Mouse (Mus musculus): ENCODE measurements around the gene Adh6a. TPM values are rescaled to one million over a fixed set of nuclear protein-coding genes. Genes with fewer than 3 reads are reported as not detected.

The Adh6a gene
- not detected in 2 replicates for polyA plus RNA-seq (2012; ENCODE audit: insufficient read depth, low replicate concordance)

GRCm38 (mm10) chr3:138312965-138313364 is at the start of gene Adh6a:
TSS of gene Adh6a (plus strand) at chr3:138313286.
- Histone ChIP-seq H3K27me3 (replicated peaks) (no peaks in the 10 kb centered on the region), H3K4me1 (no peaks in the 10 kb centered on the region), H3K36me3 (replicated peaks; ENCODE audit: low read length) (no peaks in the 10 kb centered on the region), H3K4me3 (replicated peaks) (no peak within 1 kb of the TSS), H3K9me3 (0 out of 2 replicates have a peak, but pooled peaks cover 2% of the 10 kb centered on the region)
- no peak for TF ChIP-seq GATA1 (IDR thresholded peaks at IDR 0.05; ENCODE audit: borderline replicate concordance, low read length)
- TF ChIP-seq FLI1 (IDR thresholded peaks at IDR 0.05; ENCODE audit: low read length) = no peak

GRCm38 (mm10) chr3:138264648-138265047 is 48.4 kb upstream of the Adh6a start:
- Histone ChIP-seq H3K4me3 (replicated peaks) (no peak overlapping the region), H3K36me3 (replicated peaks; ENCODE audit: low read length) (no peaks in the 10 kb centered on the region), H3K9me3 (no peaks in the 10 kb centered on the region), H3K27me3 (replicated peaks) (no peaks in the 10 kb centered on the region), H3K4me1 (no peaks in the 10 kb centered on the region)
- no peak for TF ChIP-seq FLI1 (IDR thresholded peaks at IDR 0.05; ENCODE audit: low read length)
- no peak for TF ChIP-seq GATA1 (IDR thresholded peaks at IDR 0.05; ENCODE audit: borderline replicate concordance, low read length)

- Histone ChIP-seq H3K9me3 (no peaks in the 10 kb centered on the region), H3K4me1 (no peaks in the 10 kb centered on the region), H3K4me3 (replicated peaks) (no peak overlapping the region), H3K27me3 (replicated peaks) (no peaks in the 10 kb centered on the region), H3K36me3 (replicated peaks; ENCODE audit: low read length) (no peaks in the 10 kb centered on the region)
- no peak for TF ChIP-seq FLI1 (IDR thresholded peaks at IDR 0.05; ENCODE audit: low read length)
- TF ChIP-seq GATA1 (IDR thresholded peaks at IDR 0.05; ENCODE audit: borderline replicate concordance, low read length) = no peak
These were observed 42.6 kb upstream of the Adh6a start for GRCm38 (mm10) chr3:138270507-138270906.

- Histone ChIP-seq H3K27me3 (replicated peaks) (no peaks in the 10 kb centered on the region), H3K9me3 (no peaks in the 10 kb centered on the region), H3K36me3 (replicated peaks; ENCODE audit: low read length) (no peaks in the 10 kb centered on the region), H3K4me3 (replicated peaks) (no peak overlapping the region), H3K4me1 (no peaks in the 10 kb centered on the region)
- TF ChIP-seq FLI1 (IDR thresholded peaks at IDR 0.05; ENCODE audit: low read length) (no peak), GATA1 (IDR thresholded peaks at IDR 0.05; ENCODE audit: borderline replicate concordance, low read length) (no peak)
These were observed 41.8 kb upstream of the Adh6a start for GRCm38 (mm10) chr3:138271297-138271696.

- Histone ChIP-seq H3K27me3 (replicated peaks) (no peaks in the 10 kb centered on the region), H3K4me3 (replicated peaks) (no peak overlapping the region), H3K9me3 (no peaks in the 10 kb centered on the region), H3K36me3 (replicated peaks; ENCODE audit: low read length) (no peaks in the 10 kb centered on the region), H3K4me1 (no peaks in the 10 kb centered on the region)
- no peak for TF ChIP-seq FLI1 (IDR thresholded peaks at IDR 0.05; ENCODE audit: low read length)
- TF ChIP-seq GATA1 (IDR thresholded peaks at IDR 0.05; ENCODE audit: borderline replicate concordance, low read length) = no peak
These were observed 40.0 kb upstream of the Adh6a start for GRCm38 (mm10) chr3:138273080-138273479.

- no peaks in the 10 kb centered on the region for H3K27me3 ChIP-seq (replicated peaks)
- H3K4me3 ChIP-seq (replicated peaks) = no peak overlapping the region
- no peaks in the 10 kb centered on the region for H3K9me3 ChIP-seq
- H3K36me3 ChIP-seq (replicated peaks; ENCODE audit: low read length) = no peaks in the 10 kb centered on the region
- TF ChIP-seq GATA1 (IDR thresholded peaks at IDR 0.05; ENCODE audit: borderline replicate concordance, low read length) (no peak), FLI1 (IDR thresholded peaks at IDR 0.05; ENCODE audit: low read length) (no peak)
- H3K4me1 ChIP-seq = no peaks in the 10 kb centered on the region
These were observed 38.0 kb upstream of the Adh6a start for GRCm38 (mm10) chr3:138275100-138275499.

- no peak for TF ChIP-seq GATA1 (IDR thresholded peaks at IDR 0.05; ENCODE audit: borderline replicate concordance, low read length)
- TF ChIP-seq FLI1 (IDR thresholded peaks at IDR 0.05; ENCODE audit: low read length) = no peak
- H3K4me1 ChIP-seq = no peaks in the 10 kb centered on the region
- H3K4me3 ChIP-seq (replicated peaks) = no peak overlapping the region
- no peaks in the 10 kb centered on the region for H3K36me3 ChIP-seq (replicated peaks; ENCODE audit: low read length)
- 0 out of 2 replicates have a peak, but pooled peaks cover 4% of the 10 kb centered on the region for H3K9me3 ChIP-seq
- H3K27me3 ChIP-seq (replicated peaks) = peaks cover 3% of the 10 kb centered on the region
These were observed 30.5 kb upstream of the Adh6a start for GRCm38 (mm10) chr3:138282556-138282955.

GRCm38 (mm10) chr3:138283831-138284230 is 29.3 kb upstream of the Adh6a start:
- 0 out of 2 replicates have a peak, but pooled peaks cover 4% of the 10 kb centered on the region for H3K9me3 ChIP-seq
- TF ChIP-seq FLI1 (IDR thresholded peaks at IDR 0.05; ENCODE audit: low read length) (no peak), GATA1 (IDR thresholded peaks at IDR 0.05; ENCODE audit: borderline replicate concordance, low read length) (no peak)
- peaks cover 3% of the 10 kb centered on the region for H3K27me3 ChIP-seq (replicated peaks)
- no peaks in the 10 kb centered on the region for H3K4me1 ChIP-seq
- no peaks in the 10 kb centered on the region for H3K36me3 ChIP-seq (replicated peaks; ENCODE audit: low read length)
- no peak overlapping the region for H3K4me3 ChIP-seq (replicated peaks)

- H3K9me3 ChIP-seq = 0 out of 2 replicates have a peak, but pooled peaks cover 4% of the 10 kb centered on the region
- peaks cover 3% of the 10 kb centered on the region for H3K27me3 ChIP-seq (replicated peaks)
- no peak overlapping the region for H3K4me3 ChIP-seq (replicated peaks)
- H3K36me3 ChIP-seq (replicated peaks; ENCODE audit: low read length) = no peaks in the 10 kb centered on the region
- no peaks in the 10 kb centered on the region for H3K4me1 ChIP-seq
- TF ChIP-seq GATA1 (IDR thresholded peaks at IDR 0.05; ENCODE audit: borderline replicate concordance, low read length) (no peak), FLI1 (IDR thresholded peaks at IDR 0.05; ENCODE audit: low read length) (no peak)
These were observed 27.1 kb upstream of the Adh6a start for GRCm38 (mm10) chr3:138285986-138286385.

GRCm38 (mm10) chr3:138287686-138288085 is 25.4 kb upstream of the Adh6a start:
- no peak for TF ChIP-seq GATA1 (IDR thresholded peaks at IDR 0.05; ENCODE audit: borderline replicate concordance, low read length)
- TF ChIP-seq FLI1 (IDR thresholded peaks at IDR 0.05; ENCODE audit: low read length) = no peak
- no peaks in the 10 kb centered on the region for H3K36me3 ChIP-seq (replicated peaks; ENCODE audit: low read length)
- H3K27me3 ChIP-seq (replicated peaks) = no peaks in the 10 kb centered on the region
- H3K4me3 ChIP-seq (replicated peaks) = no peak overlapping the region
- no peaks in the 10 kb centered on the region for H3K4me1 ChIP-seq
- H3K9me3 ChIP-seq = 0 out of 2 replicates have a peak, but pooled peaks cover 4% of the 10 kb centered on the region

GRCm38 (mm10) chr3:138290672-138291071 is 22.4 kb upstream of the Adh6a start:
- TF ChIP-seq FLI1 (IDR thresholded peaks at IDR 0.05; ENCODE audit: low read length) (no peak), GATA1 (IDR thresholded peaks at IDR 0.05; ENCODE audit: borderline replicate concordance, low read length) (no peak)
- H3K36me3 ChIP-seq (replicated peaks; ENCODE audit: low read length) = no peaks in the 10 kb centered on the region

More at GRCm38 (mm10) chr3:138290672-138291071, 22.4 kb upstream of the Adh6a start:
- Histone ChIP-seq H3K4me3 (replicated peaks) (no peak overlapping the region), H3K27me3 (replicated peaks) (no peaks in the 10 kb centered on the region), H3K4me1 (no peaks in the 10 kb centered on the region), H3K9me3 (peaks cover 7% of the 10 kb centered on the region; the same call in 1 of the 2 replicates)
